Mouse (Mus musculus) layer of hippocampus, adult 9-11 months (tissue): Measurements from ENCODE around the gene Vmn2r46.
"Not testable (repeated sequence)": the region's sequence is repeated elsewhere in the genome, so short reads cannot be mapped to it uniquely, and the experiment has no call there.

ENCODE experiments used
- DNase-seq: peaks from one replicate; pipeline ENCODE4 v3.0.0; 2022

Vmn2r46 gene

GRCm38 (mm10) chr7:9770471-9770870 lies at the start of gene Vmn2r46:
Gene Vmn2r46 (minus strand): TSS chr7:9770571.
- not testable (repeated sequence) for DNase-seq
